12 mouse cellular contexts compared by ENCODE assay signal in genomic region chr13:107956246-107956645, GRCm38 (mm10).
DNase-seq lines count a peak whose midpoint lies in the region; ATAC-seq and TF ChIP-seq lines count a peak whose summit lies in the region.
"Had no signal": no experiment of that assay in that cellular context is flagged by ENCODE, and none has a peak within 500 bp of the region (broad histone marks: within the 10 kb centered on the region; RNA-seq: fewer than 3 reads in every experiment).

No protein-coding gene starts in this region.

- 9% methylated on average over 3 of the region's 3 CpGs for WGBS in forebrain, embryonic 10.5 days
- 20% methylated on average over 3 of the region's 3 CpGs for WGBS in forebrain, embryonic 15.5 days
- WGBS in kidney, embryonic 14.5 days: 32% methylated on average over 3 of the region's 3 CpGs
- 4% methylated on average over 3 of the region's 3 CpGs for WGBS in neural tube, embryonic 11.5 days
- 26% methylated on average over 3 of the region's 3 CpGs for WGBS in stomach, postnatal 0 days

- TF ChIP-seq EP300 in stomach, postnatal 0 days (optimal IDR thresholded peaks at IDR 0.05): no peak

- H3K27me3 ChIP-seq in forebrain, embryonic 10.5 days (ENCODE audit: poor library complexity, severe bottlenecking): no peaks in the 10 kb centered on the region
- no peaks in the 10 kb centered on the region for H3K27me3 ChIP-seq in forebrain, embryonic 15.5 days
- H3K27me3 ChIP-seq in kidney, embryonic 14.5 days (ENCODE audit: control insufficient read depth, insufficient read depth, low read length): no peaks in the 10 kb centered on the region
- no peaks in the 10 kb centered on the region for H3K27me3 ChIP-seq in neural tube, embryonic 11.5 days (ENCODE audit: control insufficient read depth, insufficient read depth, low read length)
- no peaks in the 10 kb centered on the region for H3K27me3 ChIP-seq in stomach, postnatal 0 days (ENCODE audit: control insufficient read depth, insufficient read depth, low read length)
- H3K27me3 ChIP-seq: liver, embryonic 13.5 days had no signal

- H3K4me3 ChIP-seq in forebrain, embryonic 10.5 days: peak overlapping the region; percentile 39
- no peak overlapping the region for H3K4me3 ChIP-seq in forebrain, embryonic 15.5 days
- H3K4me3 ChIP-seq in kidney, embryonic 14.5 days (ENCODE audit: low read length): no peak overlapping the region
- no peak overlapping the region for H3K4me3 ChIP-seq in neural tube, embryonic 11.5 days (ENCODE audit: low read depth, low read length)
- no peak overlapping the region for H3K4me3 ChIP-seq in stomach, postnatal 0 days (ENCODE audit: low read depth, low read length)
- H3K4me3 ChIP-seq: heart, adult 2 months; left cerebral cortex, adult 2 months; liver, embryonic 13.5 days had no signal

- no peak overlapping the region for H3K9ac ChIP-seq in forebrain, embryonic 15.5 days (replicated peaks)
- no peak overlapping the region for H3K9ac ChIP-seq in kidney, embryonic 14.5 days (ENCODE audit: low read depth, low read length)
- no peak overlapping the region for H3K9ac ChIP-seq in neural tube, embryonic 11.5 days (ENCODE audit: low read length)
- no peak overlapping the region for H3K9ac ChIP-seq in stomach, postnatal 0 days (ENCODE audit: low read length)
- H3K9ac ChIP-seq: liver, embryonic 13.5 days had no signal

- H3K4me2 ChIP-seq in forebrain, embryonic 15.5 days (replicated peaks): no peak overlapping the region
- H3K4me2 ChIP-seq in kidney, embryonic 14.5 days (replicated peaks; ENCODE audit: low read depth, low read length): no peak overlapping the region
- no peak overlapping the region for H3K4me2 ChIP-seq in neural tube, embryonic 11.5 days (ENCODE audit: low read depth)
- H3K4me2 ChIP-seq in stomach, postnatal 0 days (replicated peaks; ENCODE audit: low read depth): no peak overlapping the region

- no peaks in the 10 kb centered on the region for H3K9me3 ChIP-seq in forebrain, embryonic 10.5 days
- H3K9me3 ChIP-seq in forebrain, embryonic 15.5 days: no peaks in the 10 kb centered on the region
- no peaks in the 10 kb centered on the region for H3K9me3 ChIP-seq in kidney, embryonic 14.5 days (ENCODE audit: control insufficient read depth, low read length)
- H3K9me3 ChIP-seq in neural tube, embryonic 11.5 days (ENCODE audit: control insufficient read depth, low read length): no peaks in the 10 kb centered on the region
- H3K9me3 ChIP-seq in stomach, postnatal 0 days (ENCODE audit: control insufficient read depth, low read length): no peaks in the 10 kb centered on the region
- H3K9me3 ChIP-seq: liver, embryonic 13.5 days had no signal

- intact Hi-C loops in left cerebral cortex, postnatal 25 days (cut with DNase I): no loop called here

- H3K36me3 ChIP-seq in forebrain, embryonic 10.5 days (replicated peaks): no peaks in the 10 kb centered on the region
- no peaks in the 10 kb centered on the region for H3K36me3 ChIP-seq in forebrain, embryonic 15.5 days
- no peaks in the 10 kb centered on the region for H3K36me3 ChIP-seq in kidney, embryonic 14.5 days (ENCODE audit: control insufficient read depth, insufficient read depth, low read length)
- no peaks in the 10 kb centered on the region for H3K36me3 ChIP-seq in neural tube, embryonic 11.5 days (ENCODE audit: control insufficient read depth, insufficient read depth, low read length)
- no peaks in the 10 kb centered on the region for H3K36me3 ChIP-seq in stomach, postnatal 0 days (ENCODE audit: control insufficient read depth, insufficient read depth, low read length)
- H3K36me3 ChIP-seq: liver, embryonic 13.5 days had no signal

- ATAC-seq in forebrain, embryonic 15.5 days (replicated peaks): no peak
- no peak for ATAC-seq in kidney, embryonic 14.5 days (ENCODE audit: low FRiP score, low TSS enrichment)
- ATAC-seq in neural tube, embryonic 11.5 days (ENCODE audit: insufficient read depth, low FRiP score, low TSS enrichment): no peak
- ATAC-seq in stomach, postnatal 0 days (ENCODE audit: low FRiP score, low TSS enrichment): no peak

- peak overlapping the region; percentile 89 for H3K27ac ChIP-seq in forebrain, embryonic 10.5 days
- H3K27ac ChIP-seq in forebrain, embryonic 15.5 days (replicated peaks): no peak overlapping the region
- peak overlapping the region; percentile 59; the same call in 1 of the 2 replicates for H3K27ac ChIP-seq in kidney, embryonic 14.5 days (ENCODE audit: low read depth, low read length)
- peak overlapping the region; percentile 23; the same call in 1 of the 2 replicates for H3K27ac ChIP-seq in neural tube, embryonic 11.5 days (ENCODE audit: low read depth, low read length)
- peak overlapping the region; percentile 63 for H3K27ac ChIP-seq in stomach, postnatal 0 days (replicated peaks)
- H3K27ac ChIP-seq: heart, adult 2 months; left cerebral cortex, adult 2 months; liver, embryonic 13.5 days had no signal

- TF ChIP-seq CTCF in stomach, postnatal 0 days (IDR thresholded peaks at IDR 0.05; ENCODE audit: low read depth): no peak

- H3K4me1 ChIP-seq in forebrain, embryonic 10.5 days: peaks cover 45% of the 10 kb centered on the region
- peaks cover 17% of the 10 kb centered on the region for H3K4me1 ChIP-seq in forebrain, embryonic 15.5 days
- H3K4me1 ChIP-seq in kidney, embryonic 14.5 days (ENCODE audit: control insufficient read depth, insufficient read depth, low read length): peaks cover 20% of the 10 kb centered on the region; the same call in 1 of the 2 replicates
- peaks cover 13% of the 10 kb centered on the region for H3K4me1 ChIP-seq in neural tube, embryonic 11.5 days (ENCODE audit: control insufficient read depth, insufficient read depth, low read length)
- H3K4me1 ChIP-seq in stomach, postnatal 0 days (replicated peaks; ENCODE audit: control insufficient read depth, insufficient read depth): peaks cover 7% of the 10 kb centered on the region; the same call in 1 of the 2 replicates

- no peak for DNase-seq in forebrain, embryonic 10.5 days (ENCODE audit: extremely low spot score, low spot score)
- DNase-seq in kidney, adult 8-10 months: no peak
- DNase-seq in neural tube, embryonic 11.5 days (ENCODE audit: low spot score): peak; percentile 21
- no peak for DNase-seq in neural tube, embryonic 10.5 days (ENCODE audit: extremely low spot score, low spot score)
- DNase-seq in stomach, postnatal 0 days (ENCODE audit: low spot score): no peak
- DNase-seq in left cerebral cortex, postnatal 25 days (ENCODE audit: low spot score in 2 of 2): no peak
- DNase-seq: heart, adult 2 months; right cerebral cortex, postnatal 4 days had no signal
